Mouse (Mus musculus): ENCODE results near the gene Krtap19-1. TPM values are rescaled to one million over a fixed set of nuclear protein-coding genes. Genes with fewer than 3 reads are reported as not detected.
A peak's percentile ranks its signal among the peaks of the same experiment; 100 is the strongest.

The Krtap19-1 gene
- total and polyA plus RNA-seq, 3 experiments, result not detected

GRCm38 (mm10) chr16:88823736-88824135 lies 45.5 kb downstream of the Krtap19-1 start:
- WGBS, result 74% methylated on average over 3 of the region's 3 CpGs
- intact Hi-C loops (cut with DNase I), result no loop called here
- DNase-seq, result no peak
- Histone ChIP-seq H3K27me3 (ENCODE audit: control insufficient read depth, insufficient read depth, low read length) (no peaks in the 10 kb centered on the region), H3K9ac (ENCODE audit: low read depth, low read length) (no peak overlapping the region), H3K4me3 (no peak overlapping the region), H3K4me1 (ENCODE audit: control insufficient read depth, insufficient read depth, low read length) (no peaks in the 10 kb centered on the region), H3K27ac (no peak overlapping the region), H3K79me2 (replicated peaks; ENCODE audit: control insufficient read depth, insufficient read depth, low read length) (no peaks in the 10 kb centered on the region), H3K36me3 (ENCODE audit: control insufficient read depth, insufficient read depth, low read length) (no peaks in the 10 kb centered on the region)
- no peak for TF ChIP-seq POLR2A (IDR thresholded peaks at IDR 0.05; ENCODE audit: insufficient read depth, low read depth, low read length)
- TF ChIP-seq EP300 (IDR thresholded peaks at IDR 0.05; ENCODE audit: insufficient read depth, low read depth, low read length), result no peak
- TF ChIP-seq CTCF (IDR thresholded peaks at IDR 0.05), result peak; percentile 51

GRCm38 (mm10) chr16:88820066-88820465 lies 49.1 kb downstream of the Krtap19-1 start, which contains the start of gene Krtap15:
Gene Krtap15 (plus strand): TSS chr16:88820215.
- Histone ChIP-seq H3K36me3 (ENCODE audit: control insufficient read depth, insufficient read depth, low read length) (no peaks in the 10 kb centered on the region), H3K27ac (no peak within 1 kb of the TSS), H3K4me1 (ENCODE audit: control insufficient read depth, insufficient read depth, low read length) (no peaks in the 10 kb centered on the region), H3K4me3 (no peak within 1 kb of the TSS), H3K9ac (ENCODE audit: low read depth, low read length) (no peak within 1 kb of the TSS), H3K27me3 (ENCODE audit: control insufficient read depth, insufficient read depth, low read length) (no peaks in the 10 kb centered on the region), H3K79me2 (replicated peaks; ENCODE audit: control insufficient read depth, insufficient read depth, low read length) (no peaks in the 10 kb centered on the region)
- 67% methylated on average over 3 of the region's 3 CpGs for WGBS
- TF ChIP-seq POLR2A (IDR thresholded peaks at IDR 0.05; ENCODE audit: insufficient read depth, low read depth, low read length) (no peak), CTCF (IDR thresholded peaks at IDR 0.05) (no peak), EP300 (IDR thresholded peaks at IDR 0.05; ENCODE audit: insufficient read depth, low read depth, low read length) (no peak)
- intact Hi-C loops (cut with DNase I), result no loop called here
- DNase-seq, result no peak

Other genes starting within 250 kb of the Krtap19-1 start
- not detected for gene 2310079G19Rik, start 241.7 kb downstream of the Krtap19-1 start, total RNA-seq (2021)
- gene 2310079G19Rik, start 241.7 kb downstream of the Krtap19-1 start, polyA plus RNA-seq (2012; rRNA removed), result not detected in 2 replicates
- gene Krtap26-1, start 221.6 kb downstream of the Krtap19-1 start, total RNA-seq (2021), result not detected
- not detected in 2 replicates for gene Krtap26-1, start 221.6 kb downstream of the Krtap19-1 start, polyA plus RNA-seq (2012; rRNA removed)
- gene Krtap27-1, start 197.7 kb downstream of the Krtap19-1 start, total RNA-seq (2021), result not detected
- not detected in 2 replicates for gene Krtap27-1, start 197.7 kb downstream of the Krtap19-1 start, polyA plus RNA-seq (2012; rRNA removed)
- gene 2310061N02Rik, start 161.4 kb downstream of the Krtap19-1 start, total RNA-seq (2021), result not detected
- not detected in 2 replicates for gene 2310061N02Rik, start 161.4 kb downstream of the Krtap19-1 start, polyA plus RNA-seq (2012; rRNA removed)
- gene Krtap13-1, start 140.5 kb downstream of the Krtap19-1 start, total RNA-seq (2021), result not detected
- gene Krtap13-1, start 140.5 kb downstream of the Krtap19-1 start, polyA plus RNA-seq (2012; rRNA removed), result not detected in 2 replicates
- gene Krtap13, start 117.8 kb downstream of the Krtap19-1 start, total RNA-seq (2021), result not detected
- not detected in 2 replicates for gene Krtap13, start 117.8 kb downstream of the Krtap19-1 start, polyA plus RNA-seq (2012; rRNA removed)
- not detected for gene 2310034C09Rik, start 110.6 kb downstream of the Krtap19-1 start, total RNA-seq (2021)
- not detected in 2 replicates for gene 2310034C09Rik, start 110.6 kb downstream of the Krtap19-1 start, polyA plus RNA-seq (2012; rRNA removed)
- gene 2310057N15Rik, start 95.2 kb downstream of the Krtap19-1 start, total RNA-seq (2021), result not detected
- gene 2310057N15Rik, start 95.2 kb downstream of the Krtap19-1 start, polyA plus RNA-seq (2012; rRNA removed), result not detected in 2 replicates
- gene Gm5965, start 91.5 kb downstream of the Krtap19-1 start, total RNA-seq (2021), result not detected
- not detected in 2 replicates for gene Gm5965, start 91.5 kb downstream of the Krtap19-1 start, polyA plus RNA-seq (2012; rRNA removed)
- not detected for gene Gm20741, start 57.2 kb downstream of the Krtap19-1 start, total RNA-seq (2021)
- gene Gm20741, start 57.2 kb downstream of the Krtap19-1 start, polyA plus RNA-seq (2012; rRNA removed), result not detected in 2 replicates
- gene Krtap15, start 49.2 kb downstream of the Krtap19-1 start, total RNA-seq (2021), result not detected
- not detected in 2 replicates for gene Krtap15, start 49.2 kb downstream of the Krtap19-1 start, polyA plus RNA-seq (2012; rRNA removed)
- gene Krtap14, start 43.3 kb downstream of the Krtap19-1 start, total RNA-seq (2021), result not detected
- gene Krtap14, start 43.3 kb downstream of the Krtap19-1 start, polyA plus RNA-seq (2012; rRNA removed), result not detected in 2 replicates
- not detected for gene Krtap19-2, start 4.9 kb upstream of the Krtap19-1 start, total RNA-seq (2021)
- not detected in 2 replicates for gene Krtap19-2, start 4.9 kb upstream of the Krtap19-1 start, polyA plus RNA-seq (2012; rRNA removed)
- gene Krtap19-3, start 8.6 kb upstream of the Krtap19-1 start, total RNA-seq (2021), result not detected
- not detected in 2 replicates for gene Krtap19-3, start 8.6 kb upstream of the Krtap19-1 start, polyA plus RNA-seq (2012; rRNA removed)
- gene Krtap19-4, start 15.7 kb upstream of the Krtap19-1 start, total RNA-seq (2021), result not detected
- gene Krtap19-4, start 15.7 kb upstream of the Krtap19-1 start, polyA plus RNA-seq (2012; rRNA removed), result not detected in 2 replicates
- gene Krtap19-5, start 27.0 kb upstream of the Krtap19-1 start, total RNA-seq (2021), result not detected
- gene Krtap19-5, start 27.0 kb upstream of the Krtap19-1 start, polyA plus RNA-seq (2012; rRNA removed), result not detected in 2 replicates
- not detected for gene Krtap19-9b, start 62.9 kb upstream of the Krtap19-1 start, total RNA-seq (2021)
- not detected in 2 replicates for gene Krtap19-9b, start 62.9 kb upstream of the Krtap19-1 start, polyA plus RNA-seq (2012; rRNA removed)
- not detected for gene Krtap16-3, start 93.5 kb upstream of the Krtap19-1 start, total RNA-seq (2021)
- gene Krtap16-3, start 93.5 kb upstream of the Krtap19-1 start, polyA plus RNA-seq (2012; rRNA removed), result not detected in 2 replicates
- not detected for gene Krtap22-2, start 141.3 kb upstream of the Krtap19-1 start, total RNA-seq (2021)
- not detected in 2 replicates for gene Krtap22-2, start 141.3 kb upstream of the Krtap19-1 start, polyA plus RNA-seq (2012; rRNA removed)
- gene Gm10229, start 145.9 kb upstream of the Krtap19-1 start, total RNA-seq (2021), result not detected
- not detected in 2 replicates for gene Gm10229, start 145.9 kb upstream of the Krtap19-1 start, polyA plus RNA-seq (2012; rRNA removed)
- gene Krtap6-1, start 162.3 kb upstream of the Krtap19-1 start, total RNA-seq (2021), result not detected
- gene Krtap6-1, start 162.3 kb upstream of the Krtap19-1 start, polyA plus RNA-seq (2012; rRNA removed), result not detected in 2 replicates
- gene Gm10228, start 172.1 kb upstream of the Krtap19-1 start, total RNA-seq (2021), result not detected
- not detected in 2 replicates for gene Gm10228, start 172.1 kb upstream of the Krtap19-1 start, polyA plus RNA-seq (2012; rRNA removed)
- not detected for gene Krtap6-5, start 178.5 kb upstream of the Krtap19-1 start, total RNA-seq (2021)
- gene Krtap6-5, start 178.5 kb upstream of the Krtap19-1 start, polyA plus RNA-seq (2012; rRNA removed), result not detected in 2 replicates
- gene 1110025L11Rik, start 194.6 kb upstream of the Krtap19-1 start, total RNA-seq (2021), result not detected
- not detected in 2 replicates for gene 1110025L11Rik, start 194.6 kb upstream of the Krtap19-1 start, polyA plus RNA-seq (2012; rRNA removed)
- not detected for gene Krtap6-3, start 214.6 kb upstream of the Krtap19-1 start, total RNA-seq (2021)
- not detected in 2 replicates for gene Krtap6-3, start 214.6 kb upstream of the Krtap19-1 start, polyA plus RNA-seq (2012; rRNA removed)